Mouse (Mus musculus): Measurements from ENCODE around the gene Olfr183. TPM values are rescaled to one million over a fixed set of nuclear protein-coding genes. Genes with fewer than 3 reads are reported as not detected.

The Olfr183 gene
- polyA plus RNA-seq, 1 experiment from 2014 or later: not detected

Other genes with a start within 250 kb of the Olfr183 start
- not detected in 2 replicates for gene Olfr172, start 232.2 kb upstream of the Olfr183 start, polyA plus RNA-seq (2014; fragmentation: Nextera tagmentation; extraction: Ambion mirVana)
- not detected in 2 replicates for gene Olfr173, start 195.1 kb upstream of the Olfr183 start, polyA plus RNA-seq (2014; fragmentation: Nextera tagmentation; extraction: Ambion mirVana)
- not detected in 2 replicates for gene Olfr175-ps1, start 168.6 kb upstream of the Olfr183 start, polyA plus RNA-seq (2014; fragmentation: Nextera tagmentation; extraction: Ambion mirVana)
- not detected in 2 replicates for gene Olfr177, start 120.6 kb upstream of the Olfr183 start, polyA plus RNA-seq (2014; fragmentation: Nextera tagmentation; extraction: Ambion mirVana)
- gene Olfr178, start 103.3 kb upstream of the Olfr183 start, polyA plus RNA-seq (2014; fragmentation: Nextera tagmentation; extraction: Ambion mirVana): not detected in 2 replicates
- not detected in 2 replicates for gene Olfr181, start 66.6 kb upstream of the Olfr183 start, polyA plus RNA-seq (2014; fragmentation: Nextera tagmentation; extraction: Ambion mirVana)
- gene Olfr180, start 66.0 kb upstream of the Olfr183 start, polyA plus RNA-seq (2014; fragmentation: Nextera tagmentation; extraction: Ambion mirVana): not detected in 2 replicates
- gene Olfr186, start 34.9 kb downstream of the Olfr183 start, polyA plus RNA-seq (2014; fragmentation: Nextera tagmentation; extraction: Ambion mirVana): not detected in 2 replicates
- not detected in 2 replicates for gene Olfr187, start 44.4 kb downstream of the Olfr183 start, polyA plus RNA-seq (2014; fragmentation: Nextera tagmentation; extraction: Ambion mirVana)
- gene Olfr190, start 82.6 kb downstream of the Olfr183 start, polyA plus RNA-seq (2014; fragmentation: Nextera tagmentation; extraction: Ambion mirVana): not detected in 2 replicates
- gene Olfr191, start 94.5 kb downstream of the Olfr183 start, polyA plus RNA-seq (2014; fragmentation: Nextera tagmentation; extraction: Ambion mirVana): not detected in 2 replicates
- not detected in 2 replicates for gene Olfr193, start 116.5 kb downstream of the Olfr183 start, polyA plus RNA-seq (2014; fragmentation: Nextera tagmentation; extraction: Ambion mirVana)
- not detected in 2 replicates for gene Olfr194, start 125.7 kb downstream of the Olfr183 start, polyA plus RNA-seq (2014; fragmentation: Nextera tagmentation; extraction: Ambion mirVana)
- gene Olfr195, start 151.7 kb downstream of the Olfr183 start, polyA plus RNA-seq (2014; fragmentation: Nextera tagmentation; extraction: Ambion mirVana): not detected in 2 replicates
- gene Olfr196, start 175.1 kb downstream of the Olfr183 start, polyA plus RNA-seq (2014; fragmentation: Nextera tagmentation; extraction: Ambion mirVana): not detected in 2 replicates
- gene Olfr198, start 208.2 kb downstream of the Olfr183 start, polyA plus RNA-seq (2014; fragmentation: Nextera tagmentation; extraction: Ambion mirVana): not detected in 2 replicates
- gene Olfr199, start 224.4 kb downstream of the Olfr183 start, polyA plus RNA-seq (2014; fragmentation: Nextera tagmentation; extraction: Ambion mirVana): not detected in 2 replicates